Mouse (Mus musculus): ENCODE results near the gene Spag5.
A peak's percentile ranks its signal among the peaks of the same experiment; 100 is the strongest.

Gene Spag5

GRCm38 (mm10) chr11:78322860-78323259, 21.5 kb downstream of the Spag5 start, which contains the start of gene Aldoc:
Gene Aldoc (plus strand): TSS chr11:78322968.
- peak; percentile 94 for DNase-seq (ENCODE audit: low read depth)

- no peak for DNase-seq (ENCODE audit: low read depth)
Observed at GRCm38 (mm10) chr11:78324000-78324785, 22.9 kb downstream of the Spag5 start.

DNA sequence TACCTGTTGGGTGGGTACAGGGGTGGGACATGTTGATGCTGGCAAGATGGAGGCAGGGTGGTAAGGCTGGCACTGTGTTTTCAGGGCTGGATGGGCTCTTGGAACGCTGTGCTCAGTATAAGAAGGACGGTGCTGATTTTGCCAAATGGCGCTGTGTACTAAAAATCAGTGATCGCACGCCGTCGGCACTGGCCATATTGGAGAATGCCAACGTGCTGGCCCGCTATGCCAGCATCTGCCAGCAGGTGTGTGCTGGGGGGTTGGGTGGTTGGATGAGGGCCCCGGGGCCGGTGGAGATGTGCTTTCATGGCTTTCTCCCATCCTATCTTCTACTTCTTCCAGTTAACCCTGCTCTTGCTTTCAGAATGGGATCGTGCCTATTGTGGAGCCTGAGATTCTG, 23.6 kb downstream of the Spag5 start:
- DNase-seq (ENCODE audit: low read depth), result no peak

DNA sequence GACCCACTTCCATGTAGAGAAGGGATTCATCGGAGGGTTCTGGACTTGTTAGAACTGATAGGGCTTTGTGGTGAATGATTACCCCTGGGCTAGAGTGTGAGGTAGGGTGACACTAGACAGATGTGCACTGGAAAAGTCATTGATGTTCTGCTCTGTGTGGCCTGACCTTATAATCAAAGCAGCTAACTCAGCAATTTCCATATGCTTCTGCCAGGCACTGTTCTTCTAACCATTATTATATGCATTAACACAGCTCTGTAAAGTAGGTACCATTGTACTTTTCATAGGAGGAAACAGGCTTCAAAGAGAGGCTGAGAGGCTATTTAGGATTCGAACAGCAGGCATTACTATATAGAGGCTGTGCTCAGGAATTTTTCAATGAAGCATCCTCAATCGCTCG, 25.9 kb downstream of the Spag5 start:
- DNase-seq (ENCODE audit: low read depth), result no peak

- DNase-seq (ENCODE audit: low read depth), result peak; percentile 97
Observed at GRCm38 (mm10) chr11:78327634-78328511, 26.5 kb downstream of the Spag5 start, which contains the start of gene Pigs. Gene Pigs (plus strand): TSS chr11:78328415.

DNA sequence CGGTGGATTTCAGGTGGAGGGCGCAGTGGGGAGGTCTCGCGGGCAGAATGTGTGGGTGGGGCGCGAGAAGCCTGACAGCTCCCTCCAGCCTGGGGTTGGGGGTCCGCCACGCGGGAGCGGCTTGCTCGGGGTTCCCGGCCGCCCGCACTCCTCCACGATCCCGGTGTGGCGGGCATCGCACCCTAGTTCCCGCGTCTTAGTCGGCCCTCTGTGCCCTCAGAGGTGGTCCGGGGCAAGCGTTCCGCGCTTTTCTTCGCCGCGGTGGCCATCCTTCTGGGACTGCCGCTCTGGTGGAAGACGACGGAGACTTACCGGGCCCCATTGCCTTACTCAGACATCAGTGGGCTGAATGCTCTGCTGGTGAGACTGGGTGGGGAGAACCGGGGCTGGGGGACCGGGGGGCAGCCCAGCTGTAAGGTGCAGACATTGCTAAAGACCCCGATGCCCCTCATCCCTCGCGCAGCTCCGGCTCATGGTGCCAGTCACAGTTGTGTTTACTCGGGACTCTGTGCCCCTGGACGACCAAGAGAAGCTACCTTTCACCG, 27.3 kb downstream of the Spag5 start:
- DNase-seq (ENCODE audit: low read depth), result no peak

DNA sequence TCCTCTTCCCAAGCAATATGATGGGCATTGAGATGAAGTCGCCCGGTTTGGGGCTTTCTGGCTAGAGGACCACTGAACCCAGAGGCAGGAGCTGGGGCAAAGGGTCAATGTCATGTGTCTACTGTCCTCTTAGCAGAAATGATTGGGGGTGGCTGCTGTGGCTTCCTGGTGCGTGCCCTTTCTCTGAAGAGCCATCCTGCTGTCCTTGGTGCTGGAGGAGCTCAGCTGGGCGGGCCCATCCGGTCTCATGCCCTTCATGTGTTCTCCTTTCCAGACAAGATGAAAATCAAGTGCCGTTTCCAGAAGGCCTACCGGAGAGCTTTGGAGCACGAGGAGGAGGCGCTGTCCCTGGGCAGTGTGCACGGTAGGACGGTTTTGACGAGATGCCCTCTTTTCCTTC, 31.3 kb downstream of the Spag5 start:
- no peak for DNase-seq (ENCODE audit: low read depth)

DNA sequence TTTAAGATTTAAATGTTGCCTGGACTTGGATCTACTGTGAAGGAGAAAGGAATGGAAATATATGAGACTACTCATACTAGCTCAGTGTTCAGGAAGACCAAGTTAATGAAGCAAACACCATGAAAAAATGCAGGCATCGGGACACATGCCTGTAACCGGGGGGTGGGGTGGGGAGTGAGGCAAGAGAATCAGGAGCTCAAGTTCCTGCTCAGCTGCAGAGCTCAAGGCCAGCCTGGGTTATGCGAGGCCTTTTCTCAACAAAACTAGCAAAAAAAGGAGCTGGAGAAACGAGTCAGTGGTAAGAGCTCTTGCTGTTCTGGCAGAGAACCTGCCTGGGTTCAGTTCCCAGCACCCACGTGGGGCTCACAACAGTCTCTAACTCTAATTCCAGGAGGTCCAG, 32.7 kb downstream of the Spag5 start:
- no peak for DNase-seq (ENCODE audit: low read depth)

DNA sequence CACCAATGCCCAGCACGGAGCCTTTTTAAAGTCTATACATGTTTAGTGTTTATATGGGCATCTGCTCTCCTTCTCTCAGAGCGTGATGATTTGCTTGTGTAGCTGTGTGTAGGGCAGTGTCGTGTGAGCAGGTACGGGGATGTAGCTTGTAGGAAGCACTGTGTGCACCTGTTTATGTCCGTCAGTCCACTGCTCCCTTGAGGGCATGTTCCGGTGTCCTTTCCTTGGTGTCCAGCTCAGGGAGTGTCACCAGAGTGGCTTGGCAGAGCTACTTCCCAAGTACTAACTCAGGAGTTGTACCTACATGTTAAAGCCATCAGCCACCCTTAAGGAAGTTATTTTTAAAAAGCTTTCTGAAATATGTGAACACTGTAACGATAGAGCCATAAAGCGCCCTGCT, 35.7 kb downstream of the Spag5 start:
- DNase-seq (ENCODE audit: low read depth), result no peak

DNA sequence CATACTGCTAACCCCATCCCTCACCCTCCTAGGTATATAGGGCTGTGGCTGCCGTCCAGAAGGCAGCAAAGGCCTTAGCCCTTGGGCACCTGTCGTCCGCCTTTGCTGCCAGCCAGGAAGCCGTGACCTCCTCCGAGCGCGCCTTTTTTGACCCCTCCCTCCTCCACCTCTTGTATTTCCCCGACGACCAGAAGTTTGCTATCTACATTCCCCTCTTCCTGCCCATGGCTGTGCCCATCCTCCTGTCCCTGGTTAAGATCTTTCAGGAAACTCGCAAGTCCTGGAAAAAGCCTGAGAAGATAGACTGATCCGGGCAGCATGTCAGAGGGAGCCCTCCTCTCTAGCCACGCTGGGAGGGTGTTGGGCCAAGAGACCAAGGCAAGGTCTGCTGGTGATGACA, 40.4 kb downstream of the Spag5 start:
- no peak for DNase-seq (ENCODE audit: low read depth)

DNA sequence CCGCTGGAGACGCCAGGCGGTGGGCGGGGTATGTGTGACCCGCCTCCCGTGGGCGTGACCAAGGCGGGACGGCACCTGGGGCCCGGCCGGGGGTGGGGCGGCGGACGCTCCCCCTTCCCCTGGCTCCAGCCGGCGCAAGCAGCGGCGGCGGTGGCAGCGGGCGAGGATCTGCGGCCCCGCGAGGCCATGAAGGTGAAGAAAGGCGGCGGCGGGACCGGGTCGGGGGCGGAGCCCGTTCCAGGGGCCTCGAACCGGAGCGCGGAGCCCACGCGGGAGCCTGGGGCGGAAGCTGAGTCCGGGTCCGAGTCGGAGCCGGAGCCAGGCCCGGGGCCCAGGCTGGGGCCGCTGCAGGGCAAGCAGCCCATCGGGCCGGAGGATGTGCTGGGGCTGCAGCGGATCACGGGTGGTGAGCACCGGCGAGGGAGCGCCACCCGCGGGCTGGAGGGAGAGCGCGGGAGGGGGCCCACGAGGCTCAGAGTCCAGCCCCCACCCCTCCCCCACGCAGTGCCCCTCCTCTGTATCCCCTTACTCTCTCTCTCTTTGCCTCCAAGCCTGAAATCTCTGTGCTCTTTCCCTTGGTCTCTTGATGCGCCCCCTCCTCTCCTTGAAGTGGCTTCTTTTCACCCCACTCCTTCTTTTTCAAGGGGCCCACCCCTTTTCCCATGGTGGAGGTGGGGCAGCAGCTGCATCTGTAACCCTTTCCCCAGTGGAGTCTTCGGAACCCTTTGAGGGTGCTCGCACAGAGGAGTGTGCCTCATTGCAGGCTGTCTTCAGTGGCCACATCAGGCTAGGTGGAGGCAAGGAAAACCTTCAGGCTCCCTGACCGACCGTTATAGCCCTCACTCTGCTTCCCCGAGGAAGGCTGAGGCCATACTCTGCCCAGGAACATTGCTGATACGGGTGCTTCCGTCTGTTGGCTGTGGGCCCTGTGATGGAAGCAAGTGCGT, 42.3 kb downstream of the Spag5 start, which contains the start of gene Unc119:
Gene Unc119 (plus strand): TSS at position 102 of the 947 bp plus-strand sequence.
- peak; percentile 86 for DNase-seq (ENCODE audit: low read depth)

GRCm38 (mm10) chr11:78344328-78344889, 43.1 kb downstream of the Spag5 start:
- no peak for DNase-seq (ENCODE audit: low read depth)

- peak; percentile 36 for DNase-seq (ENCODE audit: low read depth)
Observed at GRCm38 (mm10) chr11:78344890-78345715, 43.8 kb downstream of the Spag5 start.

- peak; percentile 82 for DNase-seq (ENCODE audit: low read depth)
Observed at GRCm38 (mm10) chr11:78345801-78346200, 44.5 kb downstream of the Spag5 start.

DNA sequence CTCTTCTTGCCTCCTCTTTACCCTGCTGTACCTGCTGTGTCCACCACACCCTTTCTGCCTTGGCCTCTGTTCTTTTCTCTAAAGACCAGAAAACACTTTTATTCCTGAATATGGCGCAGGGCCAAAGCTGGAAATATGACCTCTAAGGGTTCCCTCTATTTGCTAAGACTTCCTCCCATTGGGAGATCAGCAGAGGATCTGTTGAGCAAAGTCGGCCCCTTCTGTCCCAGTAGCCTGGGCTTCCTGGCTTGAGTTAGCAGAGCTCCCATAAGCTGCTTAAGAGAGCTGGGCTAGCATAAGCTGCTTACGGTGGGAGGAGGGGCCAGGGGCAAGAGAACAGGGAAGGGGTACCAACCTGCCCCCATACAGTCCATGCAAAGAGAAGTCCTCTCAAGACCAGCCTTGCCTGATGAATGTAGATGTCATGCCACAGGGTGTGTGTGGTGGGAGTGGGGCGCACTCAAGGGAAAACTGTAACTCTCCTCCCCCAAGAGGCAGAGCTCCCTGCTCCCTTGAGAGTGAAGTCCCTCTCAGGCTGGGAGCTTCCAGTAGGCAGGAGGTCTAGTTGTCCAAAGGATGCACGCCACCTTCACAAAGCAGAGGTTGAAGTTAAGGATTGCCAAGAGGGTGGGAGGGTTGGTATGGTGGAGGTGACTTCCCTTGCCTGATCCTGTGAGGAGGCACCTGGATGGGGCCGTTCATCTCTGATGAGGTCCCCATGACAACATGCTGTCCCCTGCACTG, 45.2 kb downstream of the Spag5 start:
- peak; percentile 39 for DNase-seq (ENCODE audit: low read depth)

- peak; percentile 88 for DNase-seq (ENCODE audit: low read depth)
Observed at GRCm38 (mm10) chr11:78347070-78347754, 45.9 kb downstream of the Spag5 start.

- DNase-seq (ENCODE audit: low read depth), result no peak
Observed at GRCm38 (mm10) chr11:78347908-78348307, 46.6 kb downstream of the Spag5 start.

DNA sequence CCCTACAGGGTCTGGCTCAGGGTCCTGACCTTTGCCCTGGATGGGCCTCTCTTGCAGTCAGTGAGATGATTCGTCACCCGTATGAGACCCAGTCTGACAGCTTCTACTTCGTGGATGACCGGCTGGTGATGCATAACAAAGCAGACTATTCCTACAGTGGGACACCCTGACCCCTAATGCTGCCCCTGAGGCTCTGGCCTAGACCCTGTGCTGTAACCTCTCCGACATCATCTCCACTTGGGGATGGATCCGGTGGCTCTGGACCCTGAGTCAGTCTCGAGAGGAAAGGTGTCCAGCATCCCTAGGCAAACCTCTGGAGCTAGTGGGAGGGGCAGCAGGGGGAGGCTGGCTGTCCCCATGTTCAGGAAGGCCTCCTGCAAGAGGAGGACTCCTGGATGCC, 47.1 kb downstream of the Spag5 start:
- no peak for DNase-seq (ENCODE audit: low read depth)
